Mouse (Mus musculus) limb, embryonic 14.5 days (tissue): ENCODE data around the gene Abcc9. TPM values are rescaled to one million over a fixed set of nuclear protein-coding genes. Genes with fewer than 3 reads are reported as not detected.

Experiments used
- ATAC-seq: fragments of 200-750 bp; cut with Nextera tagmentation; 2 replicates; pipeline ENCODE4 v1.8.0; 2017; ENCODE audit warnings: low read depth, moderate number of reproducible peaks, moderate TSS enrichment; ENCODE audit not compliant: low FRiP score
- DNase-seq: peaks from one replicate; pipeline ENCODE4 v3.0.0-alpha.2; 2015; ENCODE audit warnings: low spot score
- H3K27ac ChIP-seq: fragments of 300-500 bp; sonication (generic); replicated peaks from 2 replicates; pipeline ENCODE4 v1.5.1; 2014; ENCODE audit warnings: low read depth, mild to moderate bottlenecking, low read length, moderate library complexity, mixed read lengths
- H3K27me3 ChIP-seq: fragments of 300-500 bp; sonication (generic); 2 replicates; pipeline ENCODE4 v1.6.1; 2014; ENCODE audit warnings: low read length, mixed read lengths; ENCODE audit not compliant: control insufficient read depth, insufficient read depth
- H3K36me3 ChIP-seq: fragments of 300-500 bp; sonication (generic); 2 replicates; pipeline ENCODE4 v1.6.1; 2014; ENCODE audit warnings: mild to moderate bottlenecking, low read length, moderate library complexity, mixed read lengths; ENCODE audit not compliant: control insufficient read depth, insufficient read depth
- H3K4me1 ChIP-seq: fragments of 300-500 bp; sonication (generic); 2 replicates; pipeline ENCODE4 v1.6.1; 2014; ENCODE audit warnings: antibody characterized with exemption, low read length, mixed read lengths; ENCODE audit not compliant: control insufficient read depth, insufficient read depth
- H3K4me2 ChIP-seq: fragments of 300-500 bp; sonication (generic); replicated peaks from 2 replicates; pipeline ENCODE4 v1.6.1; 2014; ENCODE audit warnings: low read depth, mild to moderate bottlenecking, low read length, moderate library complexity; ENCODE audit not compliant: severe bottlenecking
- H3K4me3 ChIP-seq: fragments of 300-500 bp; sonication (generic); replicated peaks from 2 replicates; pipeline ENCODE4 v1.5.1; 2014; ENCODE audit warnings: low read length
- H3K9ac ChIP-seq: fragments of 300-500 bp; sonication (generic); 2 replicates; pipeline ENCODE4 v1.6.1; 2014; ENCODE audit warnings: mild to moderate bottlenecking, low read depth, low read length, moderate library complexity; ENCODE audit not compliant: severe bottlenecking
- H3K9me3 ChIP-seq: fragments of 300-500 bp; sonication (generic); 2 replicates; pipeline ENCODE4 v1.6.1; 2016; ENCODE audit warnings: low read length; ENCODE audit not compliant: control insufficient read depth
- POLR2A ChIP-seq: fragments of 200-500 bp; IDR thresholded peaks from 2 replicates; pipeline ENCODE4 v1.8.0; 2012; ENCODE audit warnings: inconsistent platforms, mild to moderate bottlenecking, moderate library complexity, borderline replicate concordance; ENCODE audit not compliant: insufficient read depth, insufficient read length; ENCODE audit errors: extremely low read depth
- WGBS: fragments of 180-500 bp; shearing (Covaris S2); extraction: QIAGEN DNeasy Blood & Tissue Kit; methylation state at CpG from one replicate; pipeline ENCODE4 v1.1.7; 2014; 5-methylcytosine and 5-hydroxymethylcytosine counted together
- polyA plus RNA-seq, 2 experiments: library from polyadenylated mRNA; depleted of rRNA in 1 of 2; stranded (reverse) in 1 of 2; unstranded in 1 of 2; fragments of >200 nt; fragmentation: Nextera tagmentation in 1 of 2; extraction: Ambion mirVana in 1 of 2; gene quantifications; 2 replicates each; pipeline versions ENCODE4 v1.2.1 to v1.2.3; 2012 to 2014

Gene Abcc9
- polyA plus RNA-seq, 2 experiments = 4.0 to 7.3 TPM

DNA sequence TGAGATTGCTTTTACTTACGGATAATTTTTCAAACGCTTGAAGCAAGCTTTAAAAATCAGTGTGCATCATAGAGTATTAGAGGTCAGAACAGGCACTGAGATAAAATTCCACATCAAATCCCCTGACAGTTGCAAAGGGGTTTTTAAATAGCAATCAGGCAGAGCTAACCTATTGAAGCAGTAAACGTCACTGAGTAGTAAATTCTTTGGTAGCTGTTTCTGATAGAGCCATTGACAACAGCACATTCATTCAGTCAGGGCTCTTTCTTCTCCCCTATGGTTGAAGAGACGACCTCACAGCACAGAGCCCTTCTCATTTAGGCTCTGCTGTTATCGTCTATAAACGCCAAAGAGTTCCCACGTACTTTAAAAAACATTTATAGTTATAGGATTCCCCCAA, 95.0 kb downstream of the Abcc9 start:
- TF ChIP-seq POLR2A = no peak
- no peak overlapping the region for H3K4me2 ChIP-seq
- no peaks in the 10 kb centered on the region for H3K36me3 ChIP-seq
- no peak overlapping the region for H3K9ac ChIP-seq
- no peaks in the 10 kb centered on the region for H3K27me3 ChIP-seq
- no peaks in the 10 kb centered on the region for H3K4me1 ChIP-seq
- WGBS = 56% methylated on average over 7 of the region's 7 CpGs
- no peaks in the 10 kb centered on the region for H3K9me3 ChIP-seq
- no peak overlapping the region for H3K4me3 ChIP-seq
- DNase-seq (no peak), ATAC-seq (no peak)
- no peak overlapping the region for H3K27ac ChIP-seq

DNA sequence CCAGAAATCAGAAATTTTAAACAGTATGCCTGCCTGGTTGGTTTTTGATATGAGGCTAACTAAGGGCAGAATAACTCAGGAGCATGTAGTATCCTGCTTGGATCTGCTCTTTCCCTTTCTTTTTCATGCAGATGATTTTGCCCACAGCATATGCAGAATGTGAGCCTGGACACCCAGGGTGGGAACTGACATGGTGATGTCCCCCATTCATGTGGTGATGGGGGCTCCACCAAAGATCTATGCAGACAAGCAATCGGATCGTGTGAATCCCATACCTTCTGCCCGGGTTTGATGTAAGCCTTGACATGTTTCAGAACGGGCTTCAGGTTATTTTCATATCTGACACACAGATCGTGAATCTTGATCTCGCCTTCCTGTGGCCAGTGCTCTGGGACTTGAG, 99.3 kb downstream of the Abcc9 start:
- H3K9me3 ChIP-seq = no peaks in the 10 kb centered on the region
- WGBS = 75% methylated on average over 6 of the region's 6 CpGs

DNA sequence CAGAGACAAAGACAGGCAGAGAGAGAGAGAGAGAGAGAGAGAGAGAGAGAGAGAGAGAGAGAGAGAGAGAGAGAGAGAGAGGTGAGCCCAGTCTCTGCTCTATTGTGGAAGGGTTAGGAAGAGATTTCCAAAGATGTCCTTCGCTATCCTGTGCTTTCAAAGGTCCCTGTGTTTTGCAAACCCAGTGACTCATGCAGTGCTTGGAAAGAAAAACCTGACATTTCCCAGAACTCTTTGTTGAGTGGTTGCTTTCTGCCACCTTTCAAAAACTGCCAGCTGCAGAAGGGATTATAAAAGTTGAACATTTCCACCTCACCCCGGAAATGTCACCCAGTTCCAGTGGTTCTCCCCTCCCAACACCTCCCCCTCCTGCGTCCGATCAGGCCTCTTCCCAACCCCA, 123.3 kb downstream of the Abcc9 start:
- no peaks in the 10 kb centered on the region for H3K4me1 ChIP-seq
- DNase-seq = no peak
- TF ChIP-seq POLR2A = no peak
- WGBS = 79% methylated on average over 4 of the region's 4 CpGs
- no peaks in the 10 kb centered on the region for H3K36me3 ChIP-seq
- H3K27me3 ChIP-seq = no peaks in the 10 kb centered on the region
- ATAC-seq = no peak
- H3K4me3 ChIP-seq = no peak overlapping the region
- no peak overlapping the region for H3K27ac ChIP-seq
- H3K9me3 ChIP-seq = no peaks in the 10 kb centered on the region
- H3K9ac ChIP-seq = no peak overlapping the region
- H3K4me2 ChIP-seq = no peak overlapping the region

More for the DNA sequence above, 99.3 kb downstream of the Abcc9 start:
- no peak for TF ChIP-seq POLR2A
- no peak overlapping the region for H3K4me2 ChIP-seq
- H3K36me3 ChIP-seq = no peaks in the 10 kb centered on the region
- ATAC-seq (no peak), DNase-seq (no peak)
- no peak overlapping the region for H3K4me3 ChIP-seq
- H3K27me3 ChIP-seq = no peaks in the 10 kb centered on the region
- no peaks in the 10 kb centered on the region for H3K4me1 ChIP-seq
- H3K9ac ChIP-seq = no peak overlapping the region
- H3K27ac ChIP-seq = no peak overlapping the region

DNA sequence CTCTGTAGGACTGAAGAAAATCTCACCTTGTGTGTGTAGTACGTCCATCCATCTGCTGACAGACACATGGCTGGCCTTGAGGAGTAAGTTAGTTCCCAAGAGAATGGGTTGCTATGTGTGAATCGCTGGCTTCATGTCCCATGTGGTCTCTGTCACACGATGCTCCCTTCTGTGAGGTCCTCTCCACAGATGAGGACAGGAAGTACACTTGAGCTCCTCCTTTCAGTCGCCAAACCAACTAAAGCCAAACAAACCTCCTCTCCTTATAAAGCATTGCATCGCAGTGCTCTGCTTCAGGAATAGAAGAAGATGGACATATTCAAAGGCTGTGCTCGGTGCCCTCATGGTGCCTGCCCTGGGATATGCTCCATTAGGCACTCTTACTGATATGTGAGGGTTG, 124.3 kb downstream of the Abcc9 start:
- no peak overlapping the region for H3K27ac ChIP-seq
- no peak overlapping the region for H3K9ac ChIP-seq
- H3K36me3 ChIP-seq = no peaks in the 10 kb centered on the region
- WGBS = 90% methylated on average over 6 of the region's 6 CpGs
- TF ChIP-seq POLR2A = no peak
- H3K9me3 ChIP-seq = no peaks in the 10 kb centered on the region
- H3K27me3 ChIP-seq = peaks cover 7% of the 10 kb centered on the region; the same call in 1 of the 2 replicates
- ATAC-seq = no peak
- H3K4me2 ChIP-seq = no peak overlapping the region
- H3K4me1 ChIP-seq = no peaks in the 10 kb centered on the region
- no peak overlapping the region for H3K4me3 ChIP-seq
- DNase-seq = no peak

DNA sequence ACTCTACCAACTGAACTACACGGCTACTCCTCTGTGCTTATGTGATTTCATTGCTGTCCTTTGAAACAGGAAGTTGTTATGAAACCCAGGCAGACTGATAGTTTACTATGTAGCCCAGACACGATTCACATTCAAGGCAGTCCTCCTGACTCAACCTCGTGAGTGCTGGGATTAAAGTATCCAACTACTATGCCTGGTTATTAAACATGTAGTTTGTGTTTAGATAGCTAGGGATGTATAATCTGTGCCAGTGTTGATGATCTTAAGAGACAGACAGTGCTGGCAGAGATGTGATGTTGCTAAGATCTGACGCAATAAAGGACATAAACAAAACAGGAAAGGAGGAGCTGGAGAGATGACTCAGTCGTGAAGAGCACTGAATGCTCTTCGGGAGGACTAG, 129.2 kb downstream of the Abcc9 start:
- Histone ChIP-seq H3K4me1 (peaks cover 5% of the 10 kb centered on the region; the same call in 1 of the 2 replicates), H3K4me3 (no peak overlapping the region), H3K27ac (no peak overlapping the region), H3K4me2 (no peak overlapping the region), H3K9me3 (no peaks in the 10 kb centered on the region), H3K36me3 (no peaks in the 10 kb centered on the region), H3K9ac (no peak overlapping the region), H3K27me3 (peaks cover 49% of the 10 kb centered on the region)
- DNase-seq = no peak
- WGBS = 48% methylated on average over 6 of the region's 6 CpGs
- ATAC-seq = no peak
- TF ChIP-seq POLR2A = no peak
